Mouse (Mus musculus) liver, embryonic 14.5 days (tissue): ENCODE results near the gene Ttll8.

ENCODE experiments used
- CTCF ChIP-seq: IDR thresholded peaks from 2 replicates; pipeline ENCODE4 v1.5.1; 2016; ENCODE audit warnings: antibody characterized with exemption, low read depth, control low read depth
- EP300 ChIP-seq: IDR thresholded peaks from 2 replicates; pipeline ENCODE4 v1.6.1; 2016; ENCODE audit warnings: antibody characterized with exemption, low read depth

- TF ChIP-seq CTCF (no peak), EP300 (no peak)
These were observed 96.1 kb downstream of the Ttll8 start for GRCm38 (mm10) chr15:88858141-88858541.
